Mouse (Mus musculus): Measurements from ENCODE around the gene Olfr820.
"Not testable (repeated sequence)": the region's sequence is repeated elsewhere in the genome, so short reads cannot be mapped to it uniquely, and the experiment has no call there.

DNA sequence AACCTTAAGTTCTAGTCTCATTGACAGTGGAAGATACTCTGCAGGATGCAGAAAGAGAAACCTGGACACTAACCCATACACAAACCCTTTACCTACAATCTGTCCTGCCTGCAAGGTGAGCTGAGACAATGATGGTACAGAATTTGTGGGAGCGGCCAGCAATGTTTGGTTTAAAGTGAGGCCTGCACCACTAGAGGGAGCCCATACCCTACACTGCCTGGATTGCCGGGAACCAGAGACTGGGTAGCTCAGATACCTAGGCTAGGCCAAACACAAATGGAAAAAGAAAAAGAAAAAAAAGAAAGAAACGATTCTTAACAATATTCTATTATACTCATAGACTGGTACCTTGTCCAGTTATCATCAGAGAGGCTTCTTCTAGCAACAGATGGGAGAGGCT is 39.4 kb upstream of the Olfr820 start:
- TF ChIP-seq HCFC1 (IDR thresholded peaks at IDR 0.05; ENCODE audit: borderline replicate concordance, insufficient read depth, low read length); MAFK (IDR thresholded peaks at IDR 0.05; ENCODE audit: insufficient read depth, low read depth, low read length); ZNF384 (IDR thresholded peaks at IDR 0.05; ENCODE audit: low read depth, low read length): not testable (repeated sequence)

All from ES-E14 (cell line).